Mouse (Mus musculus): ENCODE results near the gene 1700029H14Rik. TPM values are rescaled to one million over a fixed set of nuclear protein-coding genes. Genes with fewer than 3 reads are reported as not detected.
A peak's percentile ranks its signal among the peaks of the same experiment; 100 is the strongest.

1700029H14Rik gene
- polyA plus RNA-seq, 1 experiment from 2014 or later, result not detected

- Histone ChIP-seq H3K9ac (ENCODE audit: low read length) (no peak overlapping the region), H3K9me3 (replicated peaks; ENCODE audit: control insufficient read depth, low read length) (no peaks in the 10 kb centered on the region), H3K4me1 (ENCODE audit: control insufficient read depth, insufficient read depth, low read length) (peaks cover 5% of the 10 kb centered on the region; the same call in 1 of the 2 replicates), H3K4me3 (replicated peaks; ENCODE audit: low read length) (no peak overlapping the region), H3K36me3 (ENCODE audit: control insufficient read depth, insufficient read depth, low read length) (no peaks in the 10 kb centered on the region), H3K4me2 (ENCODE audit: low read depth, low read length) (no peak overlapping the region), H3K27ac (ENCODE audit: low read length) (no peak overlapping the region), H3K27me3 (ENCODE audit: control insufficient read depth, insufficient read depth, low read length) (no peaks in the 10 kb centered on the region)
- ATAC-seq (ENCODE audit: insufficient read depth, low FRiP score), result no peak
- 44% methylated on average over 2 of the region's 2 CpGs for WGBS
Measured at GRCm38 (mm10) chr8:13537102-13537501, 25.2 kb downstream of the 1700029H14Rik start.

- Histone ChIP-seq H3K9ac (ENCODE audit: low read length) (no peak overlapping the region), H3K4me1 (ENCODE audit: control insufficient read depth, insufficient read depth, low read length) (peaks cover 34% of the 10 kb centered on the region), H3K27me3 (ENCODE audit: control insufficient read depth, insufficient read depth, low read length) (no peaks in the 10 kb centered on the region), H3K4me2 (ENCODE audit: low read depth, low read length) (no peak overlapping the region), H3K36me3 (ENCODE audit: control insufficient read depth, insufficient read depth, low read length) (no peaks in the 10 kb centered on the region), H3K27ac (ENCODE audit: low read length) (no peak overlapping the region), H3K9me3 (replicated peaks; ENCODE audit: control insufficient read depth, low read length) (no peaks in the 10 kb centered on the region), H3K4me3 (replicated peaks; ENCODE audit: low read length) (no peak overlapping the region)
- ATAC-seq (ENCODE audit: insufficient read depth, low FRiP score), result no peak
- WGBS, result 70% methylated on average over 8 of the region's 8 CpGs
Measured at GRCm38 (mm10) chr8:13533123-13533522, 29.1 kb downstream of the 1700029H14Rik start.

- H3K9ac ChIP-seq (ENCODE audit: low read length), result no peak overlapping the region; the same call in 1 of the 2 replicates
- H3K4me3 ChIP-seq (replicated peaks; ENCODE audit: low read length), result no peak overlapping the region
- H3K36me3 ChIP-seq (ENCODE audit: control insufficient read depth, insufficient read depth, low read length), result no peaks in the 10 kb centered on the region
- peaks cover 34% of the 10 kb centered on the region for H3K4me1 ChIP-seq (ENCODE audit: control insufficient read depth, insufficient read depth, low read length)
- no peaks in the 10 kb centered on the region for H3K27me3 ChIP-seq (ENCODE audit: control insufficient read depth, insufficient read depth, low read length)
- peak overlapping the region; percentile 19; the same call in 1 of the 2 replicates for H3K4me2 ChIP-seq (ENCODE audit: low read depth, low read length)
- H3K27ac ChIP-seq (ENCODE audit: low read length), result peak overlapping the region; percentile 88
- peak; percentile 39; the same call in 1 of the 2 replicates for ATAC-seq (ENCODE audit: insufficient read depth, low FRiP score)
- 42% methylated on average over 9 of the region's 9 CpGs for WGBS
- H3K9me3 ChIP-seq (replicated peaks; ENCODE audit: control insufficient read depth, low read length), result peaks cover 4% of the 10 kb centered on the region; the same call in 1 of the 2 replicates
Measured at GRCm38 (mm10) chr8:13531602-13532171, 30.6 kb downstream of the 1700029H14Rik start.

- H3K4me2 ChIP-seq (ENCODE audit: low read depth, low read length), result peak overlapping the region; percentile 19; the same call in 1 of the 2 replicates
- peaks cover 4% of the 10 kb centered on the region; the same call in 1 of the 2 replicates for H3K9me3 ChIP-seq (replicated peaks; ENCODE audit: control insufficient read depth, low read length)
- H3K27me3 ChIP-seq (ENCODE audit: control insufficient read depth, insufficient read depth, low read length), result no peaks in the 10 kb centered on the region
- no peak overlapping the region for H3K4me3 ChIP-seq (replicated peaks; ENCODE audit: low read length)
- 24% methylated on average over 5 of the region's 5 CpGs for WGBS
- peaks cover 34% of the 10 kb centered on the region for H3K4me1 ChIP-seq (ENCODE audit: control insufficient read depth, insufficient read depth, low read length)
- H3K27ac ChIP-seq (ENCODE audit: low read length), result peak overlapping the region; percentile 88
- peak; percentile 45 for ATAC-seq (ENCODE audit: insufficient read depth, low FRiP score)
- H3K36me3 ChIP-seq (ENCODE audit: control insufficient read depth, insufficient read depth, low read length), result no peaks in the 10 kb centered on the region
- no peak overlapping the region; the same call in 1 of the 2 replicates for H3K9ac ChIP-seq (ENCODE audit: low read length)
Measured at GRCm38 (mm10) chr8:13530941-13531340, 31.3 kb downstream of the 1700029H14Rik start.

- H3K9ac ChIP-seq (ENCODE audit: low read length), result no peak overlapping the region
- ATAC-seq (ENCODE audit: insufficient read depth, low FRiP score), result no peak
- H3K4me1 ChIP-seq (ENCODE audit: control insufficient read depth, insufficient read depth, low read length), result peaks cover 34% of the 10 kb centered on the region
- H3K4me3 ChIP-seq (replicated peaks; ENCODE audit: low read length), result no peak overlapping the region
- peak overlapping the region; percentile 88 for H3K27ac ChIP-seq (ENCODE audit: low read length)
- 78% methylated on average over 3 of the region's 3 CpGs for WGBS
- H3K27me3 ChIP-seq (ENCODE audit: control insufficient read depth, insufficient read depth, low read length), result no peaks in the 10 kb centered on the region
- no peaks in the 10 kb centered on the region for H3K36me3 ChIP-seq (ENCODE audit: control insufficient read depth, insufficient read depth, low read length)
- H3K4me2 ChIP-seq (ENCODE audit: low read depth, low read length), result no peak overlapping the region
- peaks cover 4% of the 10 kb centered on the region; the same call in 1 of the 2 replicates for H3K9me3 ChIP-seq (replicated peaks; ENCODE audit: control insufficient read depth, low read length)
Measured at GRCm38 (mm10) chr8:13530401-13530800, 31.9 kb downstream of the 1700029H14Rik start.

GRCm38 (mm10) chr8:13529891-13530316, 32.4 kb downstream of the 1700029H14Rik start:
- no peaks in the 10 kb centered on the region for H3K36me3 ChIP-seq (ENCODE audit: control insufficient read depth, insufficient read depth, low read length)
- WGBS, result 38% methylated on average over 7 of the region's 7 CpGs
- no peaks in the 10 kb centered on the region for H3K27me3 ChIP-seq (ENCODE audit: control insufficient read depth, insufficient read depth, low read length)
- H3K9ac ChIP-seq (ENCODE audit: low read length), result peak overlapping the region; percentile 31; the same call in 1 of the 2 replicates
- H3K27ac ChIP-seq (ENCODE audit: low read length), result peak overlapping the region; percentile 88
- H3K4me1 ChIP-seq (ENCODE audit: control insufficient read depth, insufficient read depth, low read length), result peaks cover 34% of the 10 kb centered on the region
- no peak overlapping the region for H3K4me3 ChIP-seq (replicated peaks; ENCODE audit: low read length)
- no peak overlapping the region for H3K4me2 ChIP-seq (ENCODE audit: low read depth, low read length)
- peaks cover 4% of the 10 kb centered on the region; the same call in 1 of the 2 replicates for H3K9me3 ChIP-seq (replicated peaks; ENCODE audit: control insufficient read depth, low read length)
- ATAC-seq (ENCODE audit: insufficient read depth, low FRiP score), result peak; percentile 77

GRCm38 (mm10) chr8:13529011-13529840, 33.0 kb downstream of the 1700029H14Rik start:
- H3K4me1 ChIP-seq (ENCODE audit: control insufficient read depth, insufficient read depth, low read length), result peaks cover 34% of the 10 kb centered on the region
- peaks cover 4% of the 10 kb centered on the region; the same call in 1 of the 2 replicates for H3K9me3 ChIP-seq (replicated peaks; ENCODE audit: control insufficient read depth, low read length)
- H3K27ac ChIP-seq (ENCODE audit: low read length), result peak overlapping the region; percentile 88
- H3K9ac ChIP-seq (ENCODE audit: low read length), result peak overlapping the region; percentile 38
- 50% methylated on average over 15 of the region's 15 CpGs for WGBS
- ATAC-seq (ENCODE audit: insufficient read depth, low FRiP score), result peak; percentile 36
- H3K36me3 ChIP-seq (ENCODE audit: control insufficient read depth, insufficient read depth, low read length), result no peaks in the 10 kb centered on the region
- no peaks in the 10 kb centered on the region for H3K27me3 ChIP-seq (ENCODE audit: control insufficient read depth, insufficient read depth, low read length)
- H3K4me2 ChIP-seq (ENCODE audit: low read depth, low read length), result no peak overlapping the region
- H3K4me3 ChIP-seq (replicated peaks; ENCODE audit: low read length), result no peak overlapping the region

GRCm38 (mm10) chr8:13521392-13521791, 40.9 kb downstream of the 1700029H14Rik start:
- Histone ChIP-seq H3K36me3 (ENCODE audit: control insufficient read depth, insufficient read depth, low read length) (no peaks in the 10 kb centered on the region), H3K9me3 (replicated peaks; ENCODE audit: control insufficient read depth, low read length) (no peaks in the 10 kb centered on the region), H3K27me3 (ENCODE audit: control insufficient read depth, insufficient read depth, low read length) (no peaks in the 10 kb centered on the region), H3K4me1 (ENCODE audit: control insufficient read depth, insufficient read depth, low read length) (peaks cover 4% of the 10 kb centered on the region), H3K4me2 (ENCODE audit: low read depth, low read length) (no peak overlapping the region), H3K4me3 (replicated peaks; ENCODE audit: low read length) (no peak overlapping the region), H3K27ac (ENCODE audit: low read length) (peak overlapping the region; percentile 36), H3K9ac (ENCODE audit: low read length) (no peak overlapping the region)
- WGBS, result 33% methylated on average over 7 of the region's 7 CpGs
- peak; percentile 51 for ATAC-seq (ENCODE audit: insufficient read depth, low FRiP score)

GRCm38 (mm10) chr8:13520349-13520748, 41.9 kb downstream of the 1700029H14Rik start:
- no peak for ATAC-seq (ENCODE audit: insufficient read depth, low FRiP score)
- H3K36me3 ChIP-seq (ENCODE audit: control insufficient read depth, insufficient read depth, low read length), result no peaks in the 10 kb centered on the region
- no peaks in the 10 kb centered on the region for H3K9me3 ChIP-seq (replicated peaks; ENCODE audit: control insufficient read depth, low read length)
- H3K9ac ChIP-seq (ENCODE audit: low read length), result no peak overlapping the region
- no peak overlapping the region for H3K4me3 ChIP-seq (replicated peaks; ENCODE audit: low read length)
- H3K4me2 ChIP-seq (ENCODE audit: low read depth, low read length), result no peak overlapping the region
- H3K4me1 ChIP-seq (ENCODE audit: control insufficient read depth, insufficient read depth, low read length), result peaks cover 8% of the 10 kb centered on the region
- WGBS, result 62% methylated on average over 6 of the region's 6 CpGs
- H3K27ac ChIP-seq (ENCODE audit: low read length), result peak overlapping the region; percentile 29; the same call in 1 of the 2 replicates
- no peaks in the 10 kb centered on the region for H3K27me3 ChIP-seq (ENCODE audit: control insufficient read depth, insufficient read depth, low read length)

Measured in stomach, embryonic 16.5 days (tissue).